Mouse (Mus musculus) heart, adult 9 months (tissue): ENCODE measurements around the gene Ccser2.
A peak's percentile ranks its signal among the peaks of the same experiment; 100 is the strongest.

Source experiments
- DNase-seq, 2 experiments: peaks; one replicate each; pipeline ENCODE4 v3.0.0; 2022; ENCODE audit warnings: low spot score in 2 of 2

The Ccser2 gene

GRCm38 (mm10) chr14:36942716-36943115 is 25.9 kb downstream of the Ccser2 start:
- DNase-seq = no peak

- DNase-seq = no peak
These were observed 30.6 kb downstream of the Ccser2 start for GRCm38 (mm10) chr14:36937941-36938340.

- peak in 1 of 2 experiments; percentile 54 for DNase-seq
These were observed 31.3 kb downstream of the Ccser2 start for GRCm38 (mm10) chr14:36937080-36937878.

- DNase-seq = no peak
These were observed 35.8 kb downstream of the Ccser2 start for GRCm38 (mm10) chr14:36932638-36933382.

GRCm38 (mm10) chr14:36932038-36932437 is 36.5 kb downstream of the Ccser2 start:
- no peak for DNase-seq

GRCm38 (mm10) chr14:36923383-36923782 is 45.2 kb downstream of the Ccser2 start:
- DNase-seq = no peak

- DNase-seq = no peak
These were observed 47.1 kb downstream of the Ccser2 start for GRCm38 (mm10) chr14:36921346-36922049.

GRCm38 (mm10) chr14:36919886-36920285 is 48.7 kb downstream of the Ccser2 start:
- DNase-seq = no peak

GRCm38 (mm10) chr14:36919146-36919545 is 49.4 kb downstream of the Ccser2 start:
- peak; percentile 88 to 90 for DNase-seq

GRCm38 (mm10) chr14:36915203-36915602 is 53.4 kb downstream of the Ccser2 start:
- no peak for DNase-seq

- no peak for DNase-seq
These were observed 54.0 kb downstream of the Ccser2 start for GRCm38 (mm10) chr14:36914473-36915005.

GRCm38 (mm10) chr14:36911738-36912137 is 56.8 kb downstream of the Ccser2 start:
- DNase-seq = no peak

GRCm38 (mm10) chr14:36905809-36906522 is 62.6 kb downstream of the Ccser2 start:
- no peak for DNase-seq

- DNase-seq = no peak
These were observed 64.4 kb downstream of the Ccser2 start for GRCm38 (mm10) chr14:36904206-36904605.

- DNase-seq = no peak
These were observed 67.7 kb downstream of the Ccser2 start for GRCm38 (mm10) chr14:36900883-36901282.

GRCm38 (mm10) chr14:36894701-36895100 is 73.9 kb downstream of the Ccser2 start:
- no peak for DNase-seq

- DNase-seq = no peak
These were observed 75.7 kb downstream of the Ccser2 start for GRCm38 (mm10) chr14:36892762-36893358.

- no peak for DNase-seq
These were observed 78.4 kb downstream of the Ccser2 start for GRCm38 (mm10) chr14:36890130-36890529.

- DNase-seq = no peak
These were observed 82.9 kb downstream of the Ccser2 start for GRCm38 (mm10) chr14:36885680-36886079.

GRCm38 (mm10) chr14:36885117-36885516 is 83.5 kb downstream of the Ccser2 start:
- no peak for DNase-seq

- DNase-seq = no peak
These were observed 85.0 kb downstream of the Ccser2 start for GRCm38 (mm10) chr14:36883576-36883975.
